Mouse (Mus musculus): ENCODE results near the gene Scn1a. TPM values are rescaled to one million over a fixed set of nuclear protein-coding genes. Genes with fewer than 3 reads are reported as not detected.

Scn1a gene
- 1.8 and 2.0 TPM in 2 replicates for polyA plus RNA-seq (2014; fragmentation: Nextera tagmentation; extraction: Ambion mirVana)

DNA sequence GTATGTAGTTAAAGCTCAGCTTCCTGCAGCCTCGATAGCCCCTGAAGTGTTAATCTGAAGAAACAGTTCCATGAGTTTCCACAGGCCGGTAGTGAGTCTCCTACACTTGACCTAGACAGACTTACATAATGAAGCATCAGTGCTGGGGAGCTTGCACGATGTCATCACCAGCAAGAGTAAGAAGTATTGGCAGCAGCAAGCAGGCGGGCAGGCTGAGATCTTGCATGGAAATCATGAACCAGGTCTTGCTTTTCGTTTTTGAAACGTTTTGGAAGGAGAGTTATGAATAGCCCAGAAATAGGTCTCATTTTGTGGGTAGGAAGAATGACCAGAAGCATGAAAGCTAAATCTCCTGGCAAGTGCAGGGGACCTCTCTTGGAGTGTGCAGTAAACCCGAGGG is at the start of gene Scn1a:
TSS of gene Scn1a (minus strand) at position 130 of the 400 bp plus-strand sequence.
- ATAC-seq (replicated peaks; ENCODE audit: low FRiP score) (no peak), DNase-seq (ENCODE audit: low spot score) (no peak)
- no peaks in the 10 kb centered on the region; the same call in 1 of the 2 replicates for H3K27me3 ChIP-seq (ENCODE audit: control insufficient read depth, insufficient read depth, low read length)
- H3K4me3 ChIP-seq (ENCODE audit: low read depth, low read length): peak within 1 kb of the TSS; percentile 25
- no peak within 1 kb of the TSS for H3K27ac ChIP-seq (ENCODE audit: low read depth, low read length)
- peak within 1 kb of the TSS; percentile 23; the same call in 1 of the 2 replicates for H3K9ac ChIP-seq (ENCODE audit: low read length)
- H3K4me2 ChIP-seq (ENCODE audit: low read depth, low read length, severe bottlenecking): peak within 1 kb of the TSS; percentile 69
- H3K4me1 ChIP-seq (replicated peaks; ENCODE audit: control insufficient read depth, insufficient read depth, low read length): no peaks in the 10 kb centered on the region
- 15% methylated on average over 7 of the region's 7 CpGs for WGBS
- no peaks in the 10 kb centered on the region for H3K36me3 ChIP-seq (ENCODE audit: control insufficient read depth, insufficient read depth, low read length)
- H3K9me3 ChIP-seq (ENCODE audit: control insufficient read depth, low read length): no peaks in the 10 kb centered on the region

DNA sequence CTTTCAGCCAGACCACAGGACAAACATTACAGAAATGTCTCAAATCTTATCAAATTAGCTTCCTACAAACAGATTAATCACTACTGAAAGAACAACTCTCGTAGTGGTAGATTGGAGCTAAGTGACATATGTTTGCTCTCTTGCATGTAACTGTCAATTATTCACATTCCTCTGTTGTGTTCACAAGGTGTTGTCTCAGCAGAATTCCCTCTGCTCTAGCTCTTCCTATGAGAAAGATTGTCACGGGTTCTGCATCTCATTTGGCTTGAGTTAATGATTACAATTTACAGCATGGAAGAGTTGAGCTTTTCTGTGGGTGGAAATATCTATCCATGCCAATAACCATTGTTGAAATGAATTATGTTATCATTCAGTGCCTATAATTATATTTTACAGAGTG is 37.8 kb upstream of the Scn1a start:
- 89% methylated on average over 2 of the region's 2 CpGs for WGBS
- H3K27me3 ChIP-seq (ENCODE audit: control insufficient read depth, insufficient read depth, low read length): no peaks in the 10 kb centered on the region
- no peak overlapping the region for H3K27ac ChIP-seq (ENCODE audit: low read depth, low read length)
- H3K9ac ChIP-seq (ENCODE audit: low read length): no peak overlapping the region
- no peaks in the 10 kb centered on the region for H3K9me3 ChIP-seq (ENCODE audit: control insufficient read depth, low read length)
- H3K4me3 ChIP-seq (ENCODE audit: low read depth, low read length): no peak overlapping the region
- DNase-seq (ENCODE audit: low spot score) (no peak), ATAC-seq (replicated peaks; ENCODE audit: low FRiP score) (no peak)
- H3K36me3 ChIP-seq (ENCODE audit: control insufficient read depth, insufficient read depth, low read length): no peaks in the 10 kb centered on the region
- H3K4me2 ChIP-seq (ENCODE audit: low read depth, low read length, severe bottlenecking): no peak overlapping the region
- H3K4me1 ChIP-seq (replicated peaks; ENCODE audit: control insufficient read depth, insufficient read depth, low read length): no peaks in the 10 kb centered on the region

DNA sequence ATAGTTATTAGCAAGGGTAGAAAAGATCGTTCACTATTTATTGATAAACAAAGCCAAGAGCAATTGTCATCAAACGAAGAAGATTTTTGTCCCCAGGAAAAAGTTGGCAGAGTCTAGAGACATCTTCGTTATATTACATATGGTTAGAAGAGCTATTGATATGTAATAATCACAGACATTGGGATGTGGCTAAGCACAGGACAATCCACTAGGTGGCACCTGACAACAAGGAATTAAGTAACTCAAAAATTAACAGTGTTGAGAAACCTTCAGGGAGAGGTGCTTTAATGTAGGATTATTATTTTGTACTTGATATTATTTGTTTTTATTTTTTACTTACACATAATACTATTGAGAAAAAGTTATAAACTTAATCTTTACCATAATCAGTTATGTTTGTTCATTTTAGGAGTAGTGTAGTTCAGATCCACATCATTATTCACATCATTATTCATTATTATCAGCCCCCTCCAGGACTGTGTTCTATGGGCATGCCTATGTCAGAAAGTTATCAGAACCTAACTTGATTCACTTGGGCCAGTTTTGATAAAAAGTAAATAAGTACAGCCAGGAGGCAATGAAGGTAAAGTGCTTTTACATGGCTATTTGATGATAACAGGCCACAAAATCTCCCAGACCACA is 32.7 kb upstream of the Scn1a start:
- H3K9me3 ChIP-seq (ENCODE audit: control insufficient read depth, low read length): no peaks in the 10 kb centered on the region
- 51% methylated on average over 3 of the region's 3 CpGs for WGBS
- ATAC-seq (replicated peaks; ENCODE audit: low FRiP score): peak; percentile 58
- no peaks in the 10 kb centered on the region for H3K4me1 ChIP-seq (replicated peaks; ENCODE audit: control insufficient read depth, insufficient read depth, low read length)
- H3K4me2 ChIP-seq (ENCODE audit: low read depth, low read length, severe bottlenecking): no peak overlapping the region
- no peak for DNase-seq (ENCODE audit: low spot score)
- H3K27me3 ChIP-seq (ENCODE audit: control insufficient read depth, insufficient read depth, low read length): no peaks in the 10 kb centered on the region
- H3K36me3 ChIP-seq (ENCODE audit: control insufficient read depth, insufficient read depth, low read length): no peaks in the 10 kb centered on the region
- H3K9ac ChIP-seq (ENCODE audit: low read length): no peak overlapping the region
- H3K27ac ChIP-seq (ENCODE audit: low read depth, low read length): no peak overlapping the region
- H3K4me3 ChIP-seq (ENCODE audit: low read depth, low read length): no peak overlapping the region

DNA sequence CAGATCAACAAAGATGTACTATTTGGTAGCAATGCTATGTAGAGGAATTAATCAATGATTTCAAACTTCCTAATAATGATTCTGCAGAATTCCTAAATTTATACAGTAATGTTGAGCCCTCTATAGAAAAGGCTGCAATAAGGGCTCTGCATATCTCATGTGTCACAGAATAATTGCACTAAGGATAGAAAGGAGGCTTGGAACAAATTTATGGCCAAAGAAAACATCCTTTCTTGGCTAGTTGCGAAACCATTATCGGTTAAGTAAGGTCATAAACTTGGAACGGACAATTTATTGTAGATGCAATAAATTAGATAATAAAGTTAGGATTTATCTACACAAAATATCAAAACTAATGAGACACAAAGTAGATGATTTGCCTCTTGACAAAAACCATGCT is 24.8 kb upstream of the Scn1a start:
- 94% methylated on average over 3 of the region's 3 CpGs for WGBS
- no peak for ATAC-seq (replicated peaks; ENCODE audit: low FRiP score)
- no peak overlapping the region for H3K4me3 ChIP-seq (ENCODE audit: low read depth, low read length)

DNA sequence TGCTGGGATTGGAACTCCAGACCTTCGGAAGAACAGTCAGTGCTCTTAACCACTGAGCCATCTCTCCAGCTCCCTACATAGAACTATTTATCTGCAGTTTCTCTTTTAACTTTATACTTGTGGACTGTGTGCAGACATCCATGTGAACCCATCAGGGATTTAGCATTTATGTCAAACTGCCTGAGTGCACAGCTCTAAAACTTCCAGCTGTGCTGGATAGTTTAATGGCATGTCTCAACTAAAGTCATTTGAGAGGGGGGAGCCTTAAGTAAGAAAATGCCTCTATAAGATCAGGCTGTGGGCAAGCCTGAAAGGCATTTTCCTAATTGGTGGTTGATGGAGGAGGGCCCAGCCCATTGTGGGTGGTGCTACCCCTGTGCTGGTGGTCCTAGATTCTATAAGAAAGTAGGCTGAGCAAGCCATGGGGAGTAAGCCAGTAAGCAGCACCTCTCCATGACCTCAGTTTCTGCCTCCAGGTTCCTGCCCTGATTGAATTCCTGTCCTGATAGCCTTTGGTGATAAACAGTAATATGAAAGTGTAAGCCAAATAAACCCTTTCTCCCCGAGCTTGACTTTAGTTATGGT is 24.3 kb upstream of the Scn1a start:
- DNase-seq (ENCODE audit: low spot score) (no peak), ATAC-seq (replicated peaks; ENCODE audit: low FRiP score) (no peak)
- Histone ChIP-seq H3K27me3 (ENCODE audit: control insufficient read depth, insufficient read depth, low read length) (no peaks in the 10 kb centered on the region), H3K9ac (ENCODE audit: low read length) (no peak overlapping the region), H3K9me3 (ENCODE audit: control insufficient read depth, low read length) (no peaks in the 10 kb centered on the region), H3K27ac (ENCODE audit: low read depth, low read length) (no peak overlapping the region), H3K4me1 (replicated peaks; ENCODE audit: control insufficient read depth, insufficient read depth, low read length) (no peaks in the 10 kb centered on the region), H3K4me3 (ENCODE audit: low read depth, low read length) (no peak overlapping the region), H3K4me2 (ENCODE audit: low read depth, low read length, severe bottlenecking) (no peak overlapping the region), H3K36me3 (ENCODE audit: control insufficient read depth, insufficient read depth, low read length) (no peaks in the 10 kb centered on the region)
- WGBS: 83% methylated on average over 2 of the region's 2 CpGs

More for the DNA sequence above, 24.8 kb upstream of the Scn1a start:
- no peak for DNase-seq (ENCODE audit: low spot score)
- no peaks in the 10 kb centered on the region for H3K4me1 ChIP-seq (replicated peaks; ENCODE audit: control insufficient read depth, insufficient read depth, low read length)
- no peak overlapping the region for H3K9ac ChIP-seq (ENCODE audit: low read length)
- no peaks in the 10 kb centered on the region for H3K9me3 ChIP-seq (ENCODE audit: control insufficient read depth, low read length)
- H3K27me3 ChIP-seq (ENCODE audit: control insufficient read depth, insufficient read depth, low read length): no peaks in the 10 kb centered on the region
- H3K27ac ChIP-seq (ENCODE audit: low read depth, low read length): no peak overlapping the region
- no peak overlapping the region for H3K4me2 ChIP-seq (ENCODE audit: low read depth, low read length, severe bottlenecking)
- H3K36me3 ChIP-seq (ENCODE audit: control insufficient read depth, insufficient read depth, low read length): no peaks in the 10 kb centered on the region

DNA sequence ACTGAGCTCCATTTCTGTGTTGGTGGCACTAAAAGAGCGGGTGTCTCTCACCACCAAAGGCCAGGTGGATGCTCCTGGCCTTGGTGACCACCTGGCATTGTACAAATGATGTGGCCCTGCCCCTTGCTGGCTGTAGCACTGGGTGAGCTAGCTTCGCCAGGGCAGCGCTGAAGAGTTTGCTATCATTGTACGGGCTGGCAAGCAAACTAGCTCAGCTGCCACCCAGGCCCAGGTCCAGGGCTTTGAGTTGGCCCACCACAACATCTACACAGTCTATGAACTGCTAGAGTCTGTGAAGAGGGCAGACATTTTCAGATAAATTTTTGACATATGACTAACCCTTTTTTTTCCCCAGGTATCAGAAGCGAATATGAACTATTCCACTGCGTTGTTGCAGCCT is 23.3 kb upstream of the Scn1a start:
- DNase-seq (ENCODE audit: low spot score) (no peak), ATAC-seq (replicated peaks; ENCODE audit: low FRiP score) (no peak)
- Histone ChIP-seq H3K36me3 (ENCODE audit: control insufficient read depth, insufficient read depth, low read length) (no peaks in the 10 kb centered on the region), H3K27me3 (ENCODE audit: control insufficient read depth, insufficient read depth, low read length) (no peaks in the 10 kb centered on the region), H3K4me1 (replicated peaks; ENCODE audit: control insufficient read depth, insufficient read depth, low read length) (no peaks in the 10 kb centered on the region), H3K27ac (ENCODE audit: low read depth, low read length) (no peak overlapping the region), H3K9ac (ENCODE audit: low read length) (no peak overlapping the region), H3K4me3 (ENCODE audit: low read depth, low read length) (no peak overlapping the region), H3K9me3 (ENCODE audit: control insufficient read depth, low read length) (no peaks in the 10 kb centered on the region), H3K4me2 (ENCODE audit: low read depth, low read length, severe bottlenecking) (no peak overlapping the region)
- 89% methylated on average over 6 of the region's 6 CpGs for WGBS

DNA sequence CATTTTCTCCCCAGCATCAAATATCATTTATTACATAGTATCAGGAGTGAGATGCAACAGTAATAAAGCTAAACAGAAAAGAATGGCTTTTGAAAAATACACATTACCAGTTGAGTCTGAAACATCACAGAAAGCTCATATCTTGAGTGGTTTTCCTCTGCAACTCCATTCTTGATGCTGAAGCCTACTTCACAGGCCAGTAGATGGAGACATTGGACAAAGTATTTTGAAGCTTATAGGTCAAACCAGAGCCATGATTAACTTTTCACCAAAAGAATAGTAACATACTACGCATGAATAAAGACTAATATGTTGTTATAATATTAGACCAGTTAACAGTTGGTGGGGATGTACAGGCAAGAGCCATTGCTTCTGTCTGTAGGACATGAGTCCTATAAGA is 21.8 kb upstream of the Scn1a start:
- no peak overlapping the region for H3K4me3 ChIP-seq (ENCODE audit: low read depth, low read length)
- H3K9ac ChIP-seq (ENCODE audit: low read length): no peak overlapping the region
- no peaks in the 10 kb centered on the region for H3K9me3 ChIP-seq (ENCODE audit: control insufficient read depth, low read length)
- no peak overlapping the region for H3K4me2 ChIP-seq (ENCODE audit: low read depth, low read length, severe bottlenecking)
- no peaks in the 10 kb centered on the region for H3K36me3 ChIP-seq (ENCODE audit: control insufficient read depth, insufficient read depth, low read length)
- no peaks in the 10 kb centered on the region for H3K27me3 ChIP-seq (ENCODE audit: control insufficient read depth, insufficient read depth, low read length)
- DNase-seq (ENCODE audit: low spot score): no peak
- no peak for ATAC-seq (replicated peaks; ENCODE audit: low FRiP score)
- no peak overlapping the region for H3K27ac ChIP-seq (ENCODE audit: low read depth, low read length)
- no peaks in the 10 kb centered on the region for H3K4me1 ChIP-seq (replicated peaks; ENCODE audit: control insufficient read depth, insufficient read depth, low read length)
- WGBS: 89% methylated on average over 1 of the region's 1 CpGs

DNA sequence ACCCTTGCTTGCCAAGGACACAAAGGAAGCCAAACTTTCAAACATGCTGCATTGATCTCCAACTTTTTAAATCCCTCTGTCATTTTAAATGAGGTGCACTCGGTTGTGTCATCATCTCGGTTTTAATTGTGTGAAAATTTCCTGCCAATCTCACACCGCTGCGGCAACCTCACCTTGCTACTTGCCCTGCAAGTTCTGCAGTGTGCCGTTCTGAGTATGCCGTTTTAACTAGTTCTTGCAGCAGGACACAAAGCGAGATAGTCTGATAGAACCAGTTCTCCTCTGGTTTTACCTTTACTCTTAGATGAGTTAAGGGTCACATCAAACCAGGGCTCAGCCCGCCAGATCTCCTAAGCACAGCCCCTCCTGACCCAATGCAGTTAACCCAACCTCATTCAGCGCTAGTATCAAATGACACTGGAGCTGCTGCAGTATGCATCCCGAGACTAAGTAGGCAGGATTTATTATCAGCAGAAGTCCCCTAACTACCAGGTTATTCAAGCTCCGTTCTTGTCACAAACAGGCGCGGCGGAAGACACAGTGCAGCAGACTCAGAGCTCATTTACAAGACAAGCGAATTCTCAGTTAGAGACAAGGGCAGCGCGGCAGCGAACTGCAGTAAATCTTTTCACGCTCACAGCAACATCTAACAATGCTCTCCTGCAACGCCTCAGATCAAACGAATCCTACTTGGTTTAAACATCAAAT is 722 bp downstream of the Scn1a start:
- Histone ChIP-seq H3K4me2 (ENCODE audit: low read depth, low read length, severe bottlenecking) (peak overlapping the region; percentile 69), H3K4me3 (ENCODE audit: low read depth, low read length) (peak overlapping the region; percentile 25), H3K27ac (ENCODE audit: low read depth, low read length) (no peak overlapping the region), H3K9me3 (ENCODE audit: control insufficient read depth, low read length) (no peaks in the 10 kb centered on the region), H3K36me3 (ENCODE audit: control insufficient read depth, insufficient read depth, low read length) (no peaks in the 10 kb centered on the region), H3K4me1 (replicated peaks; ENCODE audit: control insufficient read depth, insufficient read depth, low read length) (no peaks in the 10 kb centered on the region), H3K9ac (ENCODE audit: low read length) (peak overlapping the region; percentile 23; the same call in 1 of the 2 replicates), H3K27me3 (ENCODE audit: control insufficient read depth, insufficient read depth, low read length) (no peaks in the 10 kb centered on the region; the same call in 1 of the 2 replicates)
- ATAC-seq (replicated peaks; ENCODE audit: low FRiP score): peak; percentile 51
- DNase-seq (ENCODE audit: low spot score): peak; percentile 70
- WGBS: 5% methylated on average over 21 of the region's 21 CpGs

All from forebrain, embryonic 11.5 days (tissue).